Mouse (Mus musculus): ENCODE data around the gene Eif4e1b.

DNA sequence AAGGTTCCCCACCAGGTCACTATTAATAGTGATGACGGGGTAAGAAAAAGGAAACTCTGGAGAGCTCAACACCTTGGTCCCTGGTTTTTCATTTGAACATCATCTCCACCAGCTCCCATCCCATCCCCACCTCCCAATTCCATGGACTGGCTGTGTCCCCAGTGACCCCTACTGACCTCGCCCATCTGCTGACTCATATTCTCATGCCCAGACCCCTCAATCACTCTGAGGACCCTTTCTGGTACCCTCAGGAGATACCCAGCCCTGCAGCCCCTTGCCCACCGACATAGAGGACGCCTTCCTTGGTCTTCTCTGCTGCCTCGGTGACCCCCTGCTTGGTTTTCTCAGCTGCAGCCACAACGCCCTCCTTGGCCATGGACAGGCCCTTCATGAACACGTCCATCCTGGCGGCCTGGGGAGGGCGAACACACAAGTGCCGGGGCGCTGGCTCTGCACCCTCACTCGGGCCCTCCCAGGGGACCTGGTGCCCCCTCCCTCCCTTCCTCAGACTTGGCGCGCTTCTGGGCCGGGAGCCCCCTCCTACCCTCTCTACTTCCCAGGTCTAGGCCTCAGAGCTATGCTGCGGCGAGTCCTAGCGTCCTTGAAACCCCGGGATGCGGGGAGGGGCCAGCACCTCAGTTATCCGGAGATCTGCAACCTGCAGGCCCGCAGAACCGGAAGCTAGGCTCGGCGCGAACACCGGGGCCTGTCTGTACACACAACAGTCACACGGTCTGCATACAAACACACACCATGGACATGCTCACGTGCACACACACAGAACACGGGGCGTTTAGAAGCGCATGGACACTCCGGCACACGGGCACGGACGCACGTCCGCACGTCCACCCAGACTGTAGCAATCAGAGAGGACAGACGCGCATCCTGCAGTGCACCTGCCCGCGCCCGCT is 18.3 kb upstream of the Eif4e1b start:
- TF ChIP-seq CTCF (IDR thresholded peaks at IDR 0.05) (no peak), EP300 (IDR thresholded peaks at IDR 0.05; ENCODE audit: insufficient read depth, low read depth, low read length) (no peak)
